Mouse (Mus musculus) cortical plate, adult 2 months (tissue): ENCODE measurements around the gene Epyc.

Experiments used
- CTCF ChIP-seq: fragments of 200-500 bp; IDR thresholded peaks from 2 replicates; pipeline ENCODE4 v1.5.1; 2011; ENCODE audit warnings: mild to moderate bottlenecking, control low read depth, low read length; ENCODE audit not compliant: insufficient read depth; ENCODE audit errors: extremely low read depth
- POLR2A ChIP-seq: fragments of 200-500 bp; IDR thresholded peaks from 2 replicates; pipeline ENCODE4 v1.6.1; 2011; ENCODE audit warnings: mild to moderate bottlenecking, low read length, control low read depth; ENCODE audit not compliant: insufficient read depth; ENCODE audit errors: extremely low read depth

GRCm38 (mm10) chr10:97625116-97625515, 18.8 kb upstream of the Epyc start:
- TF ChIP-seq POLR2A (no peak), CTCF (no peak)
